Mouse (Mus musculus) olfactory bulb, adult 2 months (tissue): ENCODE measurements around the gene Syt6.

Experiments used
- CTCF ChIP-seq: fragments of 200-500 bp; IDR thresholded peaks from 2 replicates; pipeline ENCODE4 v1.5.1; 2012; ENCODE audit warnings: low read depth, mild to moderate bottlenecking, low read length, moderate library complexity; ENCODE audit not compliant: insufficient read depth
- POLR2A ChIP-seq: fragments of 200-500 bp; IDR thresholded peaks from 2 replicates; pipeline ENCODE4 v1.6.1; 2012; ENCODE audit warnings: mild to moderate bottlenecking, low read depth, low read length, moderate library complexity; ENCODE audit not compliant: insufficient read depth

- TF ChIP-seq CTCF = no peak
- TF ChIP-seq POLR2A = no peak
Measured at GRCm38 (mm10) chr3:103592636-103593035, 17.6 kb downstream of the Syt6 start.
